Mouse (Mus musculus) lung, adult 2 months (tissue): ENCODE measurements around the gene Psmb7.

Source experiments
- CTCF ChIP-seq: fragments of 200-500 bp; IDR thresholded peaks from 2 replicates; pipeline ENCODE4 v1.5.1; 2011; ENCODE audit warnings: mild to moderate bottlenecking, low read length, control low read depth; ENCODE audit not compliant: insufficient read depth
- POLR2A ChIP-seq: fragments of 200-500 bp; IDR thresholded peaks from 2 replicates; pipeline ENCODE4 v1.6.1; 2011; ENCODE audit warnings: low read depth, mild to moderate bottlenecking, control low read depth, low read length, borderline replicate concordance; ENCODE audit errors: extremely low read depth

GRCm38 (mm10) chr2:38556721-38557120 is 87.2 kb downstream of the Psmb7 start:
- TF ChIP-seq CTCF (no peak), POLR2A (no peak)
